Mouse (Mus musculus) mouse trophoblast stem cell (cell line): Measurements from ENCODE around the gene Ntng1.

Experiments used
- in situ Hi-C, 2 experiments: fragments of 300-500 bp; cut with MseI, MboI; formaldehyde crosslinking; loops; 2 replicates in 1 of 2; 3 replicates in 1 of 2; pipeline ENCODE4 v1.15.1; 2025

The Ntng1 gene

GRCm38 (mm10) chr3:110055433-110055832, 88.4 kb downstream of the Ntng1 start:
- in situ Hi-C loops = no loop called here

GRCm38 (mm10) chr3:110054125-110054524, 89.7 kb downstream of the Ntng1 start:
- in situ Hi-C loops = no loop called here

GRCm38 (mm10) chr3:110048152-110048551, 95.7 kb downstream of the Ntng1 start:
- in situ Hi-C loops = no loop called here

GRCm38 (mm10) chr3:110046750-110047149, 97.1 kb downstream of the Ntng1 start:
- in situ Hi-C loops = no loop called here

- in situ Hi-C loops = no loop called here
These were observed 99.6 kb downstream of the Ntng1 start for GRCm38 (mm10) chr3:110044209-110044608.

GRCm38 (mm10) chr3:110043641-110044187, 100.1 kb downstream of the Ntng1 start:
- in situ Hi-C loops = no loop called here

- in situ Hi-C loops = no loop called here
These were observed 120.8 kb downstream of the Ntng1 start for GRCm38 (mm10) chr3:110022783-110023599.

GRCm38 (mm10) chr3:110010870-110011626, 132.8 kb downstream of the Ntng1 start:
- in situ Hi-C loops = no loop called here

GRCm38 (mm10) chr3:110010441-110010840, 133.4 kb downstream of the Ntng1 start:
- in situ Hi-C loops = no loop called here

- in situ Hi-C loops = no loop called here
These were observed 143.5 kb downstream of the Ntng1 start for GRCm38 (mm10) chr3:110000349-110000748.

GRCm38 (mm10) chr3:109995663-109996024, 148.2 kb downstream of the Ntng1 start:
- in situ Hi-C loops = no loop called here

- in situ Hi-C loops = no loop called here
These were observed 148.7 kb downstream of the Ntng1 start for GRCm38 (mm10) chr3:109994978-109995662.

- in situ Hi-C loops = no loop called here
These were observed 159.7 kb downstream of the Ntng1 start for GRCm38 (mm10) chr3:109984086-109984485.

- in situ Hi-C loops = no loop called here
These were observed 166.2 kb downstream of the Ntng1 start for GRCm38 (mm10) chr3:109977614-109978013.

- in situ Hi-C loops = no loop called here
These were observed 168.7 kb downstream of the Ntng1 start for GRCm38 (mm10) chr3:109975106-109975505.

- in situ Hi-C loops = no loop called here
These were observed 172.3 kb downstream of the Ntng1 start for GRCm38 (mm10) chr3:109971465-109971864.

GRCm38 (mm10) chr3:109970181-109970580, 173.6 kb downstream of the Ntng1 start:
- in situ Hi-C loops = no loop called here

- in situ Hi-C loops = no loop called here
These were observed 181.2 kb downstream of the Ntng1 start for GRCm38 (mm10) chr3:109962631-109963030.

- in situ Hi-C loops = no loop called here
These were observed 200.9 kb downstream of the Ntng1 start for GRCm38 (mm10) chr3:109942960-109943359.

- in situ Hi-C loops = no loop called here
These were observed 206.2 kb downstream of the Ntng1 start for GRCm38 (mm10) chr3:109937634-109938033.

GRCm38 (mm10) chr3:109936275-109936674, 207.5 kb downstream of the Ntng1 start:
- in situ Hi-C loops = no loop called here

- in situ Hi-C loops = no loop called here
These were observed 211.6 kb downstream of the Ntng1 start for GRCm38 (mm10) chr3:109932261-109932660.
